Mouse (Mus musculus) heart, adult 11 months (tissue): ENCODE measurements around the gene Frmpd1.

Source experiments
- DNase-seq: peaks from one replicate; pipeline ENCODE4 v3.0.0; 2022

Frmpd1 gene

GRCm38 (mm10) chr4:45242163-45242562 lies 57.5 kb downstream of the Frmpd1 start:
- DNase-seq: no peak

- no peak for DNase-seq
Observed at GRCm38 (mm10) chr4:45243211-45243902, 58.7 kb downstream of the Frmpd1 start.

- no peak for DNase-seq
Observed at GRCm38 (mm10) chr4:45251265-45251664, 66.6 kb downstream of the Frmpd1 start.

- DNase-seq: no peak
Observed at GRCm38 (mm10) chr4:45252861-45253262, 68.2 kb downstream of the Frmpd1 start.

- DNase-seq: no peak
Observed at GRCm38 (mm10) chr4:45253839-45254601, 69.3 kb downstream of the Frmpd1 start.

- DNase-seq: no peak
Observed at GRCm38 (mm10) chr4:45259232-45259832, 74.7 kb downstream of the Frmpd1 start.

- DNase-seq: no peak
Observed at GRCm38 (mm10) chr4:45261551-45261950, 76.9 kb downstream of the Frmpd1 start.

GRCm38 (mm10) chr4:45267883-45268282 lies 83.2 kb downstream of the Frmpd1 start:
- no peak for DNase-seq

GRCm38 (mm10) chr4:45271041-45271452 lies 86.4 kb downstream of the Frmpd1 start:
- DNase-seq: peak; percentile 71

- peak; percentile 30 for DNase-seq
Observed at GRCm38 (mm10) chr4:45275770-45276169, 91.1 kb downstream of the Frmpd1 start.

GRCm38 (mm10) chr4:45279292-45279691 lies 94.6 kb downstream of the Frmpd1 start:
- no peak for DNase-seq

GRCm38 (mm10) chr4:45279981-45280548 lies 95.4 kb downstream of the Frmpd1 start:
- peak; percentile 91 for DNase-seq

GRCm38 (mm10) chr4:45286318-45286717 lies 101.6 kb downstream of the Frmpd1 start:
- no peak for DNase-seq

- no peak for DNase-seq
Observed at GRCm38 (mm10) chr4:45287906-45288305, 103.2 kb downstream of the Frmpd1 start.

GRCm38 (mm10) chr4:45296662-45297564 lies 112.2 kb downstream of the Frmpd1 start, which contains the start of gene Trmt10b:
Gene Trmt10b, plus strand, starts transcription at chr4:45297127.
- DNase-seq: peak; percentile 97

GRCm38 (mm10) chr4:45305536-45305935 lies 120.9 kb downstream of the Frmpd1 start:
- peak; percentile 70 for DNase-seq

GRCm38 (mm10) chr4:45308046-45308445 lies 123.4 kb downstream of the Frmpd1 start:
- DNase-seq: no peak

GRCm38 (mm10) chr4:45308606-45309005 lies 123.9 kb downstream of the Frmpd1 start:
- DNase-seq: peak; percentile 50

- peak; percentile 76 for DNase-seq
Observed at GRCm38 (mm10) chr4:45311056-45311455, 126.4 kb downstream of the Frmpd1 start.

GRCm38 (mm10) chr4:45320159-45320816 lies 135.6 kb downstream of the Frmpd1 start:
- DNase-seq: peak; percentile 99

- no peak for DNase-seq
Observed at GRCm38 (mm10) chr4:45331139-45331538, 146.5 kb downstream of the Frmpd1 start.

GRCm38 (mm10) chr4:45332466-45332865 lies 147.8 kb downstream of the Frmpd1 start:
- DNase-seq: no peak
